Mouse (Mus musculus): Measurements from ENCODE around the gene Paxx. TPM values are rescaled to one million over a fixed set of nuclear protein-coding genes. Genes with fewer than 3 reads are reported as not detected.

Gene Paxx
- polyA plus RNA-seq, 1 experiment, result 196 TPM

DNA sequence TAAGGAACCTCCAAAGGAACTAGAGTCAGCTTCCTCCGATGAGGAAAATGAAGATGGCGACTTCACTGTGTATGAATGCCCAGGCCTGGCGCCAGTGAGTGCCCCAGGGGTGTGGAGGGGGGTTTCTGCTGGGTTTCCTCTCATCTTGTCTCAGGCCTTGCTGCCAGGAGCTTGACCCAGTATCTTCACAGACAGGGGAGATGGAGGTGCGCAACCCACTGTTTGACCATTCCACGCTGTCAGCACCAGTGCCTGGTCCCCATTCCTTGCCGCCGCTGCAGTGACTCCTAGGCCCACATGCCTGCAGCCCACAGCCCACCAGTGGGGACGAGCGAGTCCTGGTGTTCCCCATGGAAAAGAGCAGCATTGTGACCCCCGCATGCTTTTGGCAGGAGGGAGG, 52.0 kb downstream of the Paxx start:
- no peak overlapping the region for H3K4me3 ChIP-seq (replicated peaks; ENCODE audit: insufficient read depth, low read depth, low read length)
- no peak overlapping the region for H3K27ac ChIP-seq (ENCODE audit: insufficient read depth, low read length)
- 86% methylated on average over 10 of the region's 10 CpGs for WGBS
- H3K27me3 ChIP-seq (ENCODE audit: control insufficient read depth, insufficient read depth, low read length), result no peaks in the 10 kb centered on the region
- H3K4me1 ChIP-seq (ENCODE audit: control insufficient read depth, insufficient read depth, low read length), result peaks cover 24% of the 10 kb centered on the region
- TF ChIP-seq CTCF (IDR thresholded peaks at IDR 0.05; ENCODE audit: borderline replicate concordance, insufficient read depth, low read depth, low read length) (no peak), POLR2A (IDR thresholded peaks at IDR 0.05; ENCODE audit: borderline replicate concordance, insufficient read depth, low read length) (no peak)
- DNase-seq, result no peak

Other genes with a start within 250 kb of the Paxx start
- gene Nelfb, start 249.6 kb downstream of the Paxx start, polyA plus RNA-seq (2012; rRNA removed), result 69.4 and 84.5 TPM in 2 replicates
- gene Stpg3, start 246.5 kb downstream of the Paxx start, polyA plus RNA-seq (2012; rRNA removed), result not detected in 2 replicates
- gene Fam166a, start 242.3 kb downstream of the Paxx start, polyA plus RNA-seq (2012; rRNA removed), result 0.10 and 0.11 TPM in 2 replicates
- gene Tubb4b, start 236.4 kb downstream of the Paxx start, polyA plus RNA-seq (2012; rRNA removed), result 647 and 663 TPM in 2 replicates
- gene Slc34a3, start 226.7 kb downstream of the Paxx start, polyA plus RNA-seq (2012; rRNA removed), result 0.73 and 0.92 TPM in 2 replicates
- not detected in 2 replicates for gene Rnf224, start 224.3 kb downstream of the Paxx start, polyA plus RNA-seq (2012; rRNA removed)
- 423 and 427 TPM in 2 replicates for gene Rnf208, start 218.8 kb downstream of the Paxx start, polyA plus RNA-seq (2012; rRNA removed)
- 0.76 and 0.80 TPM in 2 replicates for gene Cysrt1, start 218.6 kb downstream of the Paxx start, polyA plus RNA-seq (2012; rRNA removed)
- gene AL732309.1, start 214.2 kb downstream of the Paxx start, polyA plus RNA-seq (2012; rRNA removed), result 12.5 and 14.1 TPM in 2 replicates
- 31.9 and 33.4 TPM in 2 replicates for gene Tmem203, start 205.7 kb downstream of the Paxx start, polyA plus RNA-seq (2012; rRNA removed)
- 91.0 and 96.9 TPM in 2 replicates for gene Tprn, start 198.5 kb downstream of the Paxx start, polyA plus RNA-seq (2012; rRNA removed)
- gene Ssna1, start 188.7 kb downstream of the Paxx start, polyA plus RNA-seq (2012; rRNA removed), result 74.5 and 75.9 TPM in 2 replicates
- 103 TPM in 2 replicates for gene Anapc2, start 188.6 kb downstream of the Paxx start, polyA plus RNA-seq (2012; rRNA removed)
- gene Tmem210, start 172.9 kb downstream of the Paxx start, polyA plus RNA-seq (2012; rRNA removed), result not detected in 2 replicates
- gene Lrrc26, start 171.2 kb downstream of the Paxx start, polyA plus RNA-seq (2012; rRNA removed), result 0.20 and 0.21 TPM in 2 replicates
- gene Grin1, start 141.9 kb downstream of the Paxx start, polyA plus RNA-seq (2012; rRNA removed), result 282 and 290 TPM in 2 replicates
- 33.2 and 34.1 TPM in 2 replicates for gene Man1b1, start 128.8 kb downstream of the Paxx start, polyA plus RNA-seq (2012; rRNA removed)
- 63.1 and 71.2 TPM in 2 replicates for gene Dpp7, start 104.7 kb downstream of the Paxx start, polyA plus RNA-seq (2012; rRNA removed)
- gene Uap1l1, start 95.4 kb downstream of the Paxx start, polyA plus RNA-seq (2012; rRNA removed), result 19.0 and 22.1 TPM in 2 replicates
- gene Sapcd2, start 88.8 kb downstream of the Paxx start, polyA plus RNA-seq (2012; rRNA removed), result 4.4 and 4.7 TPM in 2 replicates
- 12.3 and 12.5 TPM in 2 replicates for gene Entpd2, start 65.2 kb downstream of the Paxx start, polyA plus RNA-seq (2012; rRNA removed)
- gene Npdc1, start 61.7 kb downstream of the Paxx start, polyA plus RNA-seq (2012; rRNA removed), result 502 and 505 TPM in 2 replicates
- gene Fut7, start 37.8 kb downstream of the Paxx start, polyA plus RNA-seq (2012; rRNA removed), result 0.51 and 0.71 TPM in 2 replicates
- gene Abca2, start 32.4 kb downstream of the Paxx start, polyA plus RNA-seq (2012; rRNA removed), result 285 and 294 TPM in 2 replicates
- gene Clic3, start 4.3 kb downstream of the Paxx start, polyA plus RNA-seq (2012; rRNA removed), result 0.84 and 2.8 TPM in 2 replicates
- 2,130 and 2,485 TPM in 2 replicates for gene Ptgds, start 9.0 kb upstream of the Paxx start, polyA plus RNA-seq (2012; rRNA removed)
- gene Lcn12, start 32.8 kb upstream of the Paxx start, polyA plus RNA-seq (2012; rRNA removed), result not detected in 2 replicates
- gene Fbxw5, start 39.7 kb upstream of the Paxx start, polyA plus RNA-seq (2012; rRNA removed), result 54.7 and 59.4 TPM in 2 replicates
- 3.6 and 4.2 TPM in 2 replicates for gene C8g, start 40.6 kb upstream of the Paxx start, polyA plus RNA-seq (2012; rRNA removed)
- gene Traf2, start 85.8 kb upstream of the Paxx start, polyA plus RNA-seq (2012; rRNA removed), result 12.3 and 12.5 TPM in 2 replicates
- 345 and 350 TPM in 2 replicates for gene Edf1, start 96.8 kb upstream of the Paxx start, polyA plus RNA-seq (2012; rRNA removed)
- gene Mamdc4, start 113.8 kb upstream of the Paxx start, polyA plus RNA-seq (2012; rRNA removed), result 3.0 and 4.4 TPM in 2 replicates
- 176 and 186 TPM in 2 replicates for gene Phpt1, start 114.1 kb upstream of the Paxx start, polyA plus RNA-seq (2012; rRNA removed)
- 257 and 312 TPM in 2 replicates for gene Ajm1, start 120.7 kb upstream of the Paxx start, polyA plus RNA-seq (2012; rRNA removed)
- 161 and 172 TPM in 2 replicates for gene Rabl6, start 147.4 kb upstream of the Paxx start, polyA plus RNA-seq (2012; rRNA removed)
- 0.05 TPM in 1 of 2 replicates, not detected in the other for gene Ccdc183, start 156.6 kb upstream of the Paxx start, polyA plus RNA-seq (2012; rRNA removed)
- 79.7 and 85.7 TPM in 2 replicates for gene Tmem141, start 160.9 kb upstream of the Paxx start, polyA plus RNA-seq (2012; rRNA removed)
- gene Fcna, start 166.9 kb upstream of the Paxx start, polyA plus RNA-seq (2012; rRNA removed), result 0.31 and 0.35 TPM in 2 replicates
- gene Lcn8, start 192.0 kb upstream of the Paxx start, polyA plus RNA-seq (2012; rRNA removed), result not detected in 2 replicates
- not detected in 2 replicates for gene Lcn5, start 196.9 kb upstream of the Paxx start, polyA plus RNA-seq (2012; rRNA removed)
- not detected in 2 replicates for gene Lcn6, start 215.7 kb upstream of the Paxx start, polyA plus RNA-seq (2012; rRNA removed)
- not detected in 2 replicates for gene Lcn10, start 221.6 kb upstream of the Paxx start, polyA plus RNA-seq (2012; rRNA removed)
- not detected in 2 replicates for gene Obp2a, start 238.9 kb upstream of the Paxx start, polyA plus RNA-seq (2012; rRNA removed)
- 99.5 and 101 TPM in 2 replicates for gene Bmyc, start 245.6 kb upstream of the Paxx start, polyA plus RNA-seq (2012; rRNA removed)

Data from cerebellum, adult 2 months (tissue).